Mouse (Mus musculus) kidney, embryonic 14.5 days (tissue): Measurements from ENCODE around the gene Mmgt1. TPM values are rescaled to one million over a fixed set of nuclear protein-coding genes. Genes with fewer than 3 reads are reported as not detected.

ENCODE experiments used
- ATAC-seq: fragments of 200-750 bp; cut with Nextera tagmentation; 2 replicates; pipeline ENCODE4 v1.8.0; 2017; ENCODE audit warnings: moderate number of reproducible peaks, mild to moderate bottlenecking, moderate TSS enrichment, moderate library complexity; ENCODE audit not compliant: low FRiP score, low TSS enrichment
- H3K27ac ChIP-seq: fragments of 300-500 bp; sonication (generic); 2 replicates; pipeline ENCODE4 v1.5.1; 2014; ENCODE audit warnings: low read depth, mild to moderate bottlenecking, low read length, moderate library complexity, mixed read lengths
- H3K27me3 ChIP-seq: fragments of 300-500 bp; sonication (generic); 2 replicates; pipeline ENCODE4 v1.6.1; 2014; ENCODE audit warnings: mild to moderate bottlenecking, low read length; ENCODE audit not compliant: control insufficient read depth, insufficient read depth
- H3K36me3 ChIP-seq: fragments of 300-500 bp; sonication (generic); 2 replicates; pipeline ENCODE4 v1.6.1; 2014; ENCODE audit warnings: low read length, mixed read lengths; ENCODE audit not compliant: control insufficient read depth, insufficient read depth
- H3K4me1 ChIP-seq: fragments of 300-500 bp; sonication (generic); 2 replicates; pipeline ENCODE4 v1.6.1; 2014; ENCODE audit warnings: low read length, mixed read lengths; ENCODE audit not compliant: control insufficient read depth, insufficient read depth
- H3K4me2 ChIP-seq: fragments of 300-500 bp; sonication (generic); replicated peaks from 2 replicates; pipeline ENCODE4 v1.6.1; 2014; ENCODE audit warnings: low read depth, mild to moderate bottlenecking, low read length
- H3K4me3 ChIP-seq: fragments of 300-500 bp; sonication (generic); 2 replicates; pipeline ENCODE4 v1.5.1; 2014; ENCODE audit warnings: mild to moderate bottlenecking, low read length
- H3K9ac ChIP-seq: fragments of 300-500 bp; sonication (generic); 2 replicates; pipeline ENCODE4 v1.6.1; 2014; ENCODE audit warnings: low read depth, mild to moderate bottlenecking, low read length, moderate library complexity
- H3K9me3 ChIP-seq: fragments of 300-500 bp; sonication (generic); 2 replicates; pipeline ENCODE4 v1.6.1; 2016; ENCODE audit warnings: low read length; ENCODE audit not compliant: control insufficient read depth
- WGBS: fragments of 180-500 bp; shearing (Covaris S2); extraction: QIAGEN DNeasy Blood & Tissue Kit; methylation state at CpG from one replicate; pipeline ENCODE4 v1.1.7; 2014; 5-methylcytosine and 5-hydroxymethylcytosine counted together
- microRNA-seq: library from miRNA; unstranded; fragments of <30 nt; microRNA quantifications from one replicate; pipeline ENCODE4, GENCODE M21; 2016
- polyA plus RNA-seq: library from polyadenylated mRNA; unstranded; fragments of >200 nt; fragmentation: Nextera tagmentation; extraction: Ambion mirVana; gene quantifications from 2 replicates; pipeline ENCODE4 v1.2.1, GENCODE M21; 2014

Mmgt1 gene
- polyA plus RNA-seq, 1 experiment from 2014 or later, result 33.5 TPM

DNA sequence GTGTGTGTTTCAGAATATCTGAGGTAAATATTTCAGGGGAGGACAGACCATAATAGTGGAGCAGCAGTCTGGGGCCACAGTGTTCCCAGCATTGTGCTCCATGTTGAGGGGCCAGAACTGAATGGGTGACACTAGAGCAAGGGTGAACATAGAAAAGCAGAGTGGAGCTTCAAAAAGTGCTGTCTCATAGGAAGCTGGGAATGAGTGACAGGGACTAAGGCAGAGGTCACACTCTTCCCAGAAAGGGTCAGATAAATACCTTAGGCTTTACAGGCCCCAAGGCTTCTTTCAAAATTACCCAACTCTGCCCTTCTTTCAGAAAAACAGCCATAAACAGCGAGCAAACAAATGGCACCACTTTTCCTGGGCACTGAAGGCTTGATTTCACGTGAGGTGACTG lies 8.7 kb upstream of the Mmgt1 start:
- Histone ChIP-seq H3K27me3 (no peaks in the 10 kb centered on the region), H3K4me2 (no peak overlapping the region), H3K27ac (no peak overlapping the region), H3K4me3 (no peak overlapping the region), H3K4me1 (no peaks in the 10 kb centered on the region), H3K9ac (no peak overlapping the region), H3K36me3 (no peaks in the 10 kb centered on the region), H3K9me3 (no peaks in the 10 kb centered on the region)
- 62% methylated on average over 2 of the region's 2 CpGs for WGBS
- no peak for ATAC-seq

DNA sequence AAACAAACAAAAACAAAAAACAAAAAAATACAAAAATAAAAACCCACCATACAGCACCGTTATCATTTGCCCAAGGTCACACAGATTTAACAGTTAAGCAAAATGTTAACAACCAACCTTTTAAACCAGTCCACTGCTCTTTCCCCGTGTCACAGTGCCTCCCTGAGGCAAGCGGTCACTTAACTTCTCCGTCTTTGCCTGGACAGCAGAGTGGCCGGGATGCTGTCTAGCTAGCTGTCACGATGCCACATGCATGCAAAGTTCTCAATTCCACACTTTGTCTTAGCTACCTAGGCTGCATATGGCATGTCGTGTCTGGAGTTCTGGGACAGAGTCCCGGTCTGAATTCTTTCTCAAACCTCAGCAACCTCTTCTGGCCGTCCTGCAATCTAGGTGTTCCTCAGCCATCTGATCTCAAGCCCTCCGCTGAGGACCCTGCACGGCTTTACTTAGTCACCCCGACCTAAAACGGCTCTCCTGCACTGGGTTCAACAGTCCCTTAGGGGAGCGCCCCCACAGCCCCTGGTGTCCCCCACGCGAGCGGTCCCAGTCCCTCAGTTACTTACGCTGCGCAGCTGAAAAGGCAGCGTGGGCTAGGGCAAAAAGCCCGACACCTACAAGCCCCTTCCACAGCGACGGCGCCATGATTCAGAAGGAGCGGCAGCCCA lies 516 bp downstream of the Mmgt1 start:
- ATAC-seq, result peak; percentile 61
- Histone ChIP-seq H3K4me2 (peak overlapping the region; percentile 45), H3K9ac (peak overlapping the region; percentile 75), H3K9me3 (no peaks in the 10 kb centered on the region), H3K27ac (no peak overlapping the region), H3K36me3 (no peaks in the 10 kb centered on the region; the same call in 1 of the 2 replicates), H3K4me1 (no peaks in the 10 kb centered on the region), H3K27me3 (no peaks in the 10 kb centered on the region), H3K4me3 (peak overlapping the region; percentile 72)
- WGBS, result 24% methylated on average over 25 of the region's 25 CpGs

DNA sequence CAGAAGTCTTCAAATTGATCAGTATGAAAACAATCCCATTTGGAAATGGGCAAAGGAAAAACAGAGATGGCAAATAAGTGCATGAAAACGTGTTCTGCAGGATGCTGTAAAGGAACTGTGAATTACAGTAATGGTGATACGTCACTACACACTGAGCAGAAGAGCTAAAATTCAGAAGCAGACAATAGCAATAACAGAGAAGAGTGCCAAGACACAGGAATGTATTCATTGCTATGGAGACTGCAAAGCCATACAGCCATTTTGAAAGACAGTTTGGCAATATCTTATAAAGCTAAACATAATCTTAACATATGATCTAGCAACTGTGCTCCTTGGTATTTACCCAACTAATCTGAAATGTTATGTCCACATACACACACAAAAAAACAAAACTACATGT lies 19.7 kb downstream of the Mmgt1 start:
- ATAC-seq, result no peak
- H3K9ac ChIP-seq, result no peak overlapping the region
- H3K9me3 ChIP-seq, result no peaks in the 10 kb centered on the region
- WGBS, result 86% methylated on average over 2 of the region's 2 CpGs
- H3K27ac ChIP-seq, result no peak overlapping the region
- H3K4me3 ChIP-seq, result no peak overlapping the region
- H3K36me3 ChIP-seq, result no peaks in the 10 kb centered on the region
- H3K4me2 ChIP-seq, result no peak overlapping the region
- H3K4me1 ChIP-seq, result no peaks in the 10 kb centered on the region
- no peaks in the 10 kb centered on the region for H3K27me3 ChIP-seq

DNA sequence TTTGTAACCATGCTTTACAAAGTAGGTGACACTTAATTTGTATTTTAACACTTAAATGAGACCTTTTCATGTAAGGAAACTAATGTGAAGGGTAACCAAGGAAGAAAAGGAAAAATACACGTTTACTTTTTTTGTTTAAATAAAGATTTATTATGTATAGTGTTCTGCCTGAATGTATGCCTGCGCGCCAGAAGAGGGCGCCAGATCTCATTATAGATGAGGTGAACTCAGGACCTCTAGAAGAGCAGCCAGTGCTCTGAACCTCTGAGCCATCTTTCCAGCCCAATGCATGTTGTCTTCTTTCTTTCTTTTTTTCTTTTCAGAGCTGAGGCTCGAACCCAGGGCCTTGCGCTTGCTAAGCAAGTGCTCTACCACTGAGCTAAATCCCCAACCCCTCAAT lies 25.4 kb downstream of the Mmgt1 start:
- H3K27me3 ChIP-seq, result no peaks in the 10 kb centered on the region
- 21% methylated on average over 6 of the region's 6 CpGs for WGBS

DNA sequence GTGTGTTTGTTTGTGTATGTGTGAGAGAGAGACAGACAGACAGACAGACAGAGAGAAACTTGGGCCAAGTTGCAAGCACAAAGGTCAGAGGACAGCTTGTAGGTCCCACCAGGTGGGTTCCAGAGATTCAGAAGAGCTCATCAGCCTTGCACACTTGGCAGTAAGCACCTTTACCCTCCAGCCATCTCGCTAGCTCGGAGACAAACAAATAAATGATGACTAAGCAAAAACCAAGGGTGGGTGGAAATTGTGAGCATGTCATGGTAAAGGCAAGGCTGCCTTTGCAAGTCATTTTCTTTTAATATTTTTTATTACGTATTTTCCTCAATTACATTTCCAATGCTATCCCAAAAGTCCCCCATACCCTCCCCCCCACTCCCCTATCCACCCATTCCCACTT lies 44.3 kb downstream of the Mmgt1 start:
- 65% methylated on average over 3 of the region's 3 CpGs for WGBS
- H3K36me3 ChIP-seq, result no peaks in the 10 kb centered on the region
- no peak overlapping the region for H3K4me3 ChIP-seq
- no peaks in the 10 kb centered on the region for H3K9me3 ChIP-seq
- H3K27me3 ChIP-seq, result no peaks in the 10 kb centered on the region
- no peak for ATAC-seq
- no peak overlapping the region for H3K4me2 ChIP-seq
- H3K27ac ChIP-seq, result no peak overlapping the region
- no peaks in the 10 kb centered on the region for H3K4me1 ChIP-seq
- no peak overlapping the region for H3K9ac ChIP-seq

More for the DNA sequence above, 25.4 kb downstream of the Mmgt1 start:
- Histone ChIP-seq H3K4me2 (no peak overlapping the region), H3K4me1 (no peaks in the 10 kb centered on the region), H3K4me3 (no peak overlapping the region), H3K36me3 (no peaks in the 10 kb centered on the region), H3K27ac (no peak overlapping the region), H3K9ac (no peak overlapping the region), H3K9me3 (no peaks in the 10 kb centered on the region)
- no peak for ATAC-seq

DNA sequence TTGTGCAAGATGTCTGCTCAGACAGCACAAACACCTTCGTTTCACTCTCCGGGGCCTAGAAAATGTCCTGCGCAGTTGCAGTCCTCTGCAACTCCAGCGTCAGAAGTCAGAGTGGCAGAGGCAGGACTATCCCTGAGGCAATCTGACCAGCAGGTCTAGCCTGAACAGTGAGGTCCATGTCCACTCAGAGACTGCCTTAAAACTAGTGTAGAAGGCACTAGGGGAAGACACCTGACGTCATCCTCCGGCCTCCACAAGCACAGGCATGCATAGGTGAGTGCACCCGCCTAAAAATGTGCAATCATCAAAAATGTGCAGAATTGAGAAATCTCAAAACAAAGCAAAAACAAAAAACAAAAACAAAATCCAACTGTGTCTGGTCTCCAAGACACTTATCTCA lies 48.4 kb downstream of the Mmgt1 start, which contains the start of gene Gm648:
TSS of gene Gm648 (minus strand) at position 101 of the 400 bp plus-strand sequence.
- Histone ChIP-seq H3K4me1 (no peaks in the 10 kb centered on the region), H3K4me2 (no peak within 1 kb of the TSS), H3K36me3 (no peaks in the 10 kb centered on the region), H3K27ac (no peak within 1 kb of the TSS), H3K9me3 (no peaks in the 10 kb centered on the region), H3K9ac (no peak within 1 kb of the TSS), H3K27me3 (no peaks in the 10 kb centered on the region), H3K4me3 (no peak within 1 kb of the TSS)
- WGBS, result 86% methylated on average over 7 of the region's 7 CpGs
- no peak for ATAC-seq

DNA sequence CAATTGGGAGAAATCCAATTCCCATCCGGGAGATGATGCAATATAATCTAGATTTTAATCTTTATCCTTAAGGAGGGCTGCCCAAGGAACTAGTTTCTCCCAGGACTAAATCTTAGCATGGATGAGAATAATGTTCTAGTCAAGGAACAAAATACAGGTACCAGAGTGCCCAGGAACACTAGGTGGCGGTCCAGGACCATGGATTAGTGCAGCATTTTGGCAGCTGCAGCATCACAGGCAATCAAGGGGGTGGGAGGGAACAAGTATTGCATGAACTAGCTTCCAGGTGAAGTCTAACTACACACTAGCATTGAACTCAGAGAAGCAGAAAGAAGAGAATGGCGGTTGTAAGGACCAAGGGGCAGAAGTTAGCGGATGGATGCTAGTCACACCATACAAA lies 60.7 kb downstream of the Mmgt1 start:
- H3K27me3 ChIP-seq, result no peaks in the 10 kb centered on the region
- no peak overlapping the region for H3K27ac ChIP-seq
- H3K4me2 ChIP-seq, result no peak overlapping the region
- no peaks in the 10 kb centered on the region for H3K36me3 ChIP-seq
- no peak overlapping the region for H3K4me3 ChIP-seq
- 59% methylated on average over 4 of the region's 4 CpGs for WGBS
- no peaks in the 10 kb centered on the region for H3K4me1 ChIP-seq
- no peak overlapping the region for H3K9ac ChIP-seq
- no peak for ATAC-seq
- H3K9me3 ChIP-seq, result no peaks in the 10 kb centered on the region

Small RNA genes within 50 kb of the gene (microRNA-seq; reads per million reads assigned to microRNA genes)
- gene Mir5116, result not detected

Other genes with a start within 250 kb of the Mmgt1 start
- gene Smim10l2a, start 223.5 kb downstream of the Mmgt1 start, polyA plus RNA-seq, result 5.2 and 5.3 TPM in 2 replicates
- gene Gm2174, start 150.1 kb downstream of the Mmgt1 start, polyA plus RNA-seq, result 1.0 and 4.2 TPM in 2 replicates
- 25.6 and 28.8 TPM in 2 replicates for gene Ints6l, start 143.2 kb downstream of the Mmgt1 start, polyA plus RNA-seq
- not detected in 2 replicates for gene Gm10477, start 73.3 kb downstream of the Mmgt1 start, polyA plus RNA-seq
- gene Gm648, start 48.5 kb downstream of the Mmgt1 start, polyA plus RNA-seq, result not detected in 2 replicates
- 5.7 and 7.3 TPM in 2 replicates for gene Slc9a6, start 11.7 kb upstream of the Mmgt1 start, polyA plus RNA-seq
- 47.4 and 60.3 TPM in 2 replicates for gene Fhl1, start 133.7 kb upstream of the Mmgt1 start, polyA plus RNA-seq
- gene Map7d3, start 224.3 kb upstream of the Mmgt1 start, polyA plus RNA-seq, result 1.7 and 1.9 TPM in 2 replicates